Mouse (Mus musculus): ENCODE measurements at regions not wholly inside any gene's neighbourhood (a gene's known extent, or its start where the extent isn't known, plus 50 kb on each side); places are given as distances from the start of the nearest gene placed in this dataset.

DNA sequence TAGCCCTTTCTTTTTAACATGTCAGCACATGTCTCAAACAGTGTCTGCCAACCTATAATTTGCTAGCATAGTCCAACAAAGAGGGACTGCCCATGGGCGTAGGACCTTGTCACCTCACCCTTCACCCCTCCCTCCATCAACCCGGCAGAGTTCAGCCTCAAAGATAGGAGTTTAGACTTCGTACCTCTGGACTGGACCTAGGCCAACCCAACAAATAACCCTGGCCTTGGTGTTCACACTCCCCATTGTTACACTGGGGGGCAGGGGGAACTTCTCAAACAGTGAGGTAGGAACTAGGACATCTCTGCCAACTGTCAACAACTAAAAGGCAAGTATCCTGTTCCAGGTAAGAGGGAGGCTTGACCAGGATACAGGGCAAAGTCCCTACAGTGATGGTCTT, 93.0 kb upstream of the Klf3 start:
- TF ChIP-seq CTCF (IDR thresholded peaks at IDR 0.05; ENCODE audit: low read depth, low read length), result no peak
- no peak for TF ChIP-seq POLR2A (IDR thresholded peaks at IDR 0.05; ENCODE audit: insufficient read depth, low read length)

Measured in ES-Bruce4 (cell line).